22 mouse cellular contexts compared by ENCODE assay signal in genomic region chr10:14476393-14476792, GRCm38 (mm10).
DNase-seq lines count a peak whose midpoint lies in the region; ATAC-seq and TF ChIP-seq lines count a peak whose summit lies in the region.
"Had no signal": no experiment of that assay in that cellular context is flagged by ENCODE, and none has a peak within 500 bp of the region (broad histone marks: within the 10 kb centered on the region; RNA-seq: fewer than 3 reads in every experiment).

No protein-coding gene starts in this region.

- ATAC-seq in heart, embryonic 11.5 days (replicated peaks; ENCODE audit: insufficient number of reproducible peaks, low FRiP score, low TSS enrichment) = peak; percentile 39; the same call in 1 of the 2 replicates
- no peak for ATAC-seq in heart, embryonic 13.5 days (ENCODE audit: extremely low read depth, insufficient number of reproducible peaks, low FRiP score, low TSS enrichment)
- 0 out of 2 replicates have a peak, but pooled peaks have one; percentile 44 for ATAC-seq in heart, postnatal 0 days (ENCODE audit: insufficient read depth, low read depth)
- ATAC-seq: forebrain, embryonic 14.5 days; forebrain, embryonic 16.5 days had no signal

- no peaks in the 10 kb centered on the region for H3K36me3 ChIP-seq in heart, embryonic 11.5 days (ENCODE audit: control insufficient read depth, insufficient read depth, low read length)
- H3K36me3 ChIP-seq in heart, embryonic 13.5 days = no peaks in the 10 kb centered on the region
- H3K36me3 ChIP-seq in heart, postnatal 0 days (replicated peaks; ENCODE audit: control insufficient read depth, insufficient read depth, low read length) = no peaks in the 10 kb centered on the region
- H3K36me3 ChIP-seq in heart, adult 2 months (ENCODE audit: control insufficient read depth, insufficient read depth, low read length) = no peaks in the 10 kb centered on the region
- H3K36me3 ChIP-seq: embryonic facial prominence, embryonic 13.5 days; embryonic facial prominence, embryonic 15.5 days; forebrain, embryonic 10.5 days; forebrain, embryonic 12.5 days had no signal

- H3K79me2 ChIP-seq in heart, adult 2 months (replicated peaks; ENCODE audit: control insufficient read depth, insufficient read depth, low read length) = no peaks in the 10 kb centered on the region

- no peaks in the 10 kb centered on the region for H3K9me3 ChIP-seq in heart, embryonic 11.5 days (replicated peaks; ENCODE audit: control insufficient read depth, low read length)
- H3K9me3 ChIP-seq in heart, embryonic 13.5 days = no peaks in the 10 kb centered on the region
- no peaks in the 10 kb centered on the region for H3K9me3 ChIP-seq in heart, postnatal 0 days (replicated peaks; ENCODE audit: control insufficient read depth, low read length)
- H3K9me3 ChIP-seq: embryonic facial prominence, embryonic 13.5 days; embryonic facial prominence, embryonic 15.5 days; forebrain, embryonic 10.5 days; forebrain, embryonic 12.5 days had no signal

- H3K4me1 ChIP-seq in heart, embryonic 11.5 days (ENCODE audit: control insufficient read depth, insufficient read depth, low read length) = no peaks in the 10 kb centered on the region; the same call in 1 of the 2 replicates
- peaks cover 26% of the 10 kb centered on the region; the same call in 1 of the 2 replicates for H3K4me1 ChIP-seq in heart, embryonic 13.5 days
- H3K4me1 ChIP-seq in heart, postnatal 0 days (ENCODE audit: control insufficient read depth, insufficient read depth) = no peaks in the 10 kb centered on the region
- H3K4me1 ChIP-seq in heart, adult 2 months (ENCODE audit: control insufficient read depth, insufficient read depth, low read length) = peaks cover 2% of the 10 kb centered on the region
- H3K4me1 ChIP-seq: embryonic facial prominence, embryonic 13.5 days; embryonic facial prominence, embryonic 15.5 days; forebrain, embryonic 10.5 days; forebrain, embryonic 12.5 days had no signal

- TF ChIP-seq POLR2A in heart, adult 2 months (IDR thresholded peaks at IDR 0.05; ENCODE audit: insufficient read depth, low read depth, low read length) = no peak

- 53% methylated on average over 1 of the region's 1 CpGs for WGBS in heart, embryonic 11.5 days (ENCODE audit: insufficient replicate concordance)
- WGBS in heart, embryonic 13.5 days = 42% methylated on average over 1 of the region's 1 CpGs
- WGBS in heart, postnatal 0 days = 64% methylated on average over 1 of the region's 1 CpGs
- WGBS in heart, adult 2 months = 65% methylated on average over 1 of the region's 1 CpGs

- no peak for TF ChIP-seq EP300 in heart, postnatal 0 days (IDR thresholded peaks at IDR 0.05; ENCODE audit: low read depth)
- no peak for TF ChIP-seq EP300 in heart, adult 2 months (IDR thresholded peaks at IDR 0.05; ENCODE audit: insufficient read depth, low read depth, low read length)

- DNase-seq in heart, adult 18-20 months = no peak
- DNase-seq in heart, postnatal 25 days (ENCODE audit: low spot score) = no peak
- peak; percentile 62 for DNase-seq in heart, postnatal 0 days (ENCODE audit: low spot score)
- no peak for DNase-seq in heart, adult 2 months
- DNase-seq: adrenal gland, adult 2 months; adrenal gland, postnatal 10 days; adrenal gland, postnatal 25 days; cerebellum, adult 11 months; cerebellum, adult 18-20 months; cerebellum, adult 8-10 months; cerebellum, adult 9-11 months; cerebellum, postnatal 14 days; cerebellum, postnatal 36 days had no signal

- no peaks in the 10 kb centered on the region for H3K27me3 ChIP-seq in heart, embryonic 11.5 days (ENCODE audit: control insufficient read depth, insufficient read depth, low read length)
- no peaks in the 10 kb centered on the region for H3K27me3 ChIP-seq in heart, embryonic 13.5 days (replicated peaks)
- H3K27me3 ChIP-seq in heart, postnatal 0 days (ENCODE audit: control insufficient read depth, insufficient read depth, low read length) = no peaks in the 10 kb centered on the region
- no peaks in the 10 kb centered on the region for H3K27me3 ChIP-seq in heart, adult 2 months (ENCODE audit: control insufficient read depth, insufficient read depth, low read length)
- H3K27me3 ChIP-seq: embryonic facial prominence, embryonic 13.5 days; embryonic facial prominence, embryonic 15.5 days; forebrain, embryonic 12.5 days had no signal

- TF ChIP-seq CTCF in heart, postnatal 0 days (IDR thresholded peaks at IDR 0.05; ENCODE audit: low read depth) = no peak
- TF ChIP-seq CTCF in heart, adult 2 months (IDR thresholded peaks at IDR 0.05) = no peak

- intact Hi-C loops in heart, postnatal 25 days (cut with DNase I) = no loop called here
- intact Hi-C loops in heart, adult 2 months (cut with DNase I) = no loop called here

- no peak overlapping the region for H3K4me2 ChIP-seq in heart, embryonic 11.5 days
- no peak overlapping the region for H3K4me2 ChIP-seq in heart, embryonic 13.5 days
- H3K4me2 ChIP-seq in heart, postnatal 0 days (ENCODE audit: low read depth, low read length) = no peak overlapping the region
- H3K4me2 ChIP-seq: embryonic facial prominence, embryonic 13.5 days; embryonic facial prominence, embryonic 15.5 days; forebrain, embryonic 12.5 days had no signal

- no peak overlapping the region for H3K9ac ChIP-seq in heart, embryonic 11.5 days (ENCODE audit: low read depth, low read length)
- no peak overlapping the region for H3K9ac ChIP-seq in heart, embryonic 13.5 days
- no peak overlapping the region for H3K9ac ChIP-seq in heart, postnatal 0 days (replicated peaks; ENCODE audit: low read depth, low read length)
- no peak overlapping the region for H3K9ac ChIP-seq in heart, adult 2 months (ENCODE audit: low read depth, low read length)
- H3K9ac ChIP-seq: embryonic facial prominence, embryonic 13.5 days; embryonic facial prominence, embryonic 15.5 days; forebrain, embryonic 12.5 days had no signal

- H3K4me3 ChIP-seq in heart, embryonic 11.5 days (ENCODE audit: low read depth, low read length) = no peak overlapping the region
- H3K4me3 ChIP-seq in heart, embryonic 13.5 days = no peak overlapping the region
- no peak overlapping the region for H3K4me3 ChIP-seq in heart, postnatal 0 days (ENCODE audit: low read depth, low read length)
- H3K4me3 ChIP-seq in heart, adult 2 months = no peak overlapping the region
- H3K4me3 ChIP-seq: embryonic facial prominence, embryonic 13.5 days; embryonic facial prominence, embryonic 15.5 days; erythroblast, embryonic 14.5 days; forebrain, embryonic 10.5 days; forebrain, embryonic 12.5 days had no signal

- 0 out of 2 replicates have a peak overlapping the region, but pooled peaks have one; percentile 29 for H3K27ac ChIP-seq in heart, embryonic 11.5 days (ENCODE audit: low read depth, low read length)
- H3K27ac ChIP-seq in heart, embryonic 13.5 days (replicated peaks) = peak overlapping the region; percentile 36; the same call in 1 of the 2 replicates
- no peak overlapping the region for H3K27ac ChIP-seq in heart, postnatal 0 days (ENCODE audit: low read depth)
- H3K27ac ChIP-seq in heart, adult 2 months = no peak overlapping the region
- H3K27ac ChIP-seq: embryonic facial prominence, embryonic 13.5 days; embryonic facial prominence, embryonic 15.5 days; forebrain, embryonic 10.5 days; forebrain, embryonic 12.5 days had no signal

Comparison
In these comparisons a context has a peak if more than half of its experiments do, and no peak if none do; other contexts are left out.
1. H3K27ac ChIP-seq: peak in heart, embryonic 11.5 days (single experiment) and heart, embryonic 13.5 days (single experiment); none in heart, postnatal 0 days (single experiment) and heart, adult 2 months (single experiment).